Mouse (Mus musculus) neural tube, embryonic 14.5 days (tissue): ENCODE results near the gene Sugct. TPM values are rescaled to one million over a fixed set of nuclear protein-coding genes. Genes with fewer than 3 reads are reported as not detected.

Source experiments
- ATAC-seq: fragments of 200-750 bp; cut with Nextera tagmentation; 2 replicates; pipeline ENCODE4 v1.8.0; 2017; ENCODE audit warnings: low read depth, mild to moderate bottlenecking, moderate TSS enrichment, moderate library complexity
- H3K27ac ChIP-seq: fragments of 300-500 bp; sonication (generic); 2 replicates; pipeline ENCODE4 v1.5.1; 2014; ENCODE audit warnings: low read depth, mild to moderate bottlenecking, control low read depth, low read length, moderate library complexity, mixed read lengths
- H3K27me3 ChIP-seq: fragments of 300-500 bp; sonication (generic); 2 replicates; pipeline ENCODE4 v1.6.1; 2014; ENCODE audit warnings: low read length; ENCODE audit not compliant: control insufficient read depth, insufficient read depth
- H3K36me3 ChIP-seq: fragments of 300-500 bp; sonication (generic); 2 replicates; pipeline ENCODE4 v1.6.1; 2014; ENCODE audit warnings: low read length, mixed read lengths; ENCODE audit not compliant: control insufficient read depth, insufficient read depth
- H3K4me1 ChIP-seq: fragments of 300-500 bp; sonication (generic); 2 replicates; pipeline ENCODE4 v1.6.1; 2014; ENCODE audit warnings: low read length; ENCODE audit not compliant: control insufficient read depth, insufficient read depth
- H3K4me2 ChIP-seq: fragments of 300-500 bp; sonication (generic); 2 replicates; pipeline ENCODE4 v1.6.1; 2014; ENCODE audit warnings: mild to moderate bottlenecking, low read depth, low read length, control low read depth
- H3K4me3 ChIP-seq: fragments of 300-500 bp; sonication (generic); 2 replicates; pipeline ENCODE4 v1.5.1; 2014; ENCODE audit warnings: low read depth, low read length, control low read depth, mixed read lengths
- H3K9ac ChIP-seq: fragments of 300-500 bp; sonication (generic); replicated peaks from 2 replicates; pipeline ENCODE4 v1.6.1; 2014; ENCODE audit warnings: low read depth, mild to moderate bottlenecking, control low read depth, low read length, mixed read lengths
- H3K9me3 ChIP-seq: fragments of 300-500 bp; sonication (generic); 2 replicates; pipeline ENCODE4 v1.6.1; 2016; ENCODE audit warnings: low read length; ENCODE audit not compliant: control insufficient read depth
- WGBS: fragments of 180-500 bp; shearing (Covaris S2); extraction: QIAGEN DNeasy Blood & Tissue Kit; methylation state at CpG from one replicate; pipeline ENCODE4 v1.1.7; 2014; 5-methylcytosine and 5-hydroxymethylcytosine counted together
- polyA plus RNA-seq: library from polyadenylated mRNA; unstranded; fragments of >200 nt; fragmentation: Nextera tagmentation; extraction: Ambion mirVana; gene quantifications from 2 replicates; pipeline ENCODE4 v1.2.1, GENCODE M21; 2014

Gene Sugct
- polyA plus RNA-seq, 1 experiment from 2014 or later = 2.2 TPM

DNA sequence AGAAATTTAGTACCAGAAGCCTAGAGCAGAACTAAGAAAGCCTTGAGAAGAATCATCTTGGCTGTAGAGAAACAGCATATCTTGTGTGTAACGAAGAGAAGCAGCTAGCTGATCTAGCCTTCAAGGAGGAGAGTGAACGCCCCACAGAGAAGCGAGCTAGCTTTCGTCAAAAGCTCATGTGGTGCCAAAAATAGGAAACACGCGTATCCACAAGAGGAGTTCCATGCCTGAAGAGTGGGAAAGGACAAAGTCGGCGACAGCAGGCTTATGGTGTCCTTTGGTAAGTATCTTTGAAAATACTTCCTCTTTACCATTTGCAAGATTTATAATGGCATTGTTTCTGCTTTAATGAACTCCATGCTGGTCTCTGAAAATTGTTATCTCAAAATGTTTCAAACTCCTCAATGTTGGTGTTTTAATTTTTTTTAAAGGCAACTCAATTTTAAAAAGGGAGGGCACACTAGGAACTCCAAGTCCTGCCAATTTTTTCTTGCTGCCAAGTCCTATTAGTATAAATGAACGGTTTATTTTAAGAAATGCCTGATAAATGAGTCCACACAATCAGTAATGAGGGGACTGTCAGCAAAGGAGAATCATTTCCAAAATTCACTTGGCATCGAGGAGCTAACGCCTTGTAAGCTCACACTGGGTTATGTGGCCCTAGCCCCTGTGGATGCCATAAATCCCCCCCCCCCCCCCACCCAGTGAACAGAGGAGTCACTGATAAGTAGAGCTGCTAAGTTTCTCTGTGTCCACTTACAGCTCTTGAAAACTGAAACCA lies 757.7 kb downstream of the Sugct start:
- no peaks in the 10 kb centered on the region for H3K4me1 ChIP-seq
- no peak overlapping the region for H3K9ac ChIP-seq
- H3K27me3 ChIP-seq = no peaks in the 10 kb centered on the region
- ATAC-seq = no peak
- no peaks in the 10 kb centered on the region for H3K9me3 ChIP-seq
- H3K27ac ChIP-seq = no peak overlapping the region
- no peak overlapping the region for H3K4me2 ChIP-seq
- no peaks in the 10 kb centered on the region for H3K36me3 ChIP-seq
- WGBS = 86% methylated on average over 11 of the region's 11 CpGs
- no peak overlapping the region for H3K4me3 ChIP-seq

DNA sequence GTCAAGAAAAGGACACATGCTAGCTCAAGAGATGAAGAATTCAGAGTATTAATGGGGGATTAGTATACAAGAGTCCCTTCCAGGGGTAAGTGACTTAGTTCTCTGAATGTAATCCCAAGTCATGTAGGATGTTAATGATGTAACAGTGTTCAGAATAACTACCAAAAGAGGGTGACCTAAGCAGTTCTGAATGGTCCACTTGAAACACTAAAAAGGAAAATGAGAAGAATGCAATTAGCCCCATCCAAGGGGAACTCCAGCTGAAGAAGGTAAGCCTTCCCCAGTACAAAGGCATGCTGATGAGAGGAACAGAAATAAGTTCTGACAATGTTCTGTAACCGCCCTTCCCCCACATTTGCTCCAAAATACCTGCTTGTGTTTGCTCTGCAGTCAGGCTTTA lies 760.3 kb downstream of the Sugct start:
- H3K4me2 ChIP-seq = no peak overlapping the region

DNA sequence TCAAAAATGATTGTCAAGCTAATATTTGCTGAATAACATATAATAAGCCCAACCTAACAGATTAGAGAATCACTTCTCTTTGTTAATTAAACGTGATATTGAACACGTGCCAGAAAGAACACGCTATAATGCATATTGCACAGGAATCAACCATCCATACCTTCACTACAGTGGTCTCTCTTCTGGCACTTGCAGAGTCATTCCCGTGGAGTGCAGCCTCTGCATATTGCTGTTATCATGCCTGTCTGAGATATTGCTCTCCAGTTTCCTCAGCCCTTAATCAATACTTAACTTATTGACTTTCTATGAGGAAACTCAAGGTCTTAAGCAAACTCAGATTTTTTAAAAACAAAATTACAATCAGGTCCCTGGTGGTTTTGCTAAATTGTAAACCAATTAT lies 761.8 kb downstream of the Sugct start:
- no peaks in the 10 kb centered on the region for H3K9me3 ChIP-seq
- no peak overlapping the region for H3K9ac ChIP-seq
- no peaks in the 10 kb centered on the region for H3K27me3 ChIP-seq
- 87% methylated on average over 4 of the region's 4 CpGs for WGBS
- H3K4me3 ChIP-seq = no peak overlapping the region
- no peaks in the 10 kb centered on the region for H3K36me3 ChIP-seq
- H3K4me2 ChIP-seq = no peak overlapping the region
- no peak for ATAC-seq
- no peak overlapping the region for H3K27ac ChIP-seq
- H3K4me1 ChIP-seq = no peaks in the 10 kb centered on the region

More for the DNA sequence above, 760.3 kb downstream of the Sugct start:
- H3K4me3 ChIP-seq = no peak overlapping the region
- ATAC-seq = no peak
- H3K27ac ChIP-seq = no peak overlapping the region
- no peaks in the 10 kb centered on the region for H3K9me3 ChIP-seq
- H3K36me3 ChIP-seq = no peaks in the 10 kb centered on the region
- H3K4me1 ChIP-seq = no peaks in the 10 kb centered on the region
- WGBS = 94% methylated on average over 1 of the region's 1 CpGs
- no peak overlapping the region for H3K9ac ChIP-seq
- no peaks in the 10 kb centered on the region for H3K27me3 ChIP-seq

DNA sequence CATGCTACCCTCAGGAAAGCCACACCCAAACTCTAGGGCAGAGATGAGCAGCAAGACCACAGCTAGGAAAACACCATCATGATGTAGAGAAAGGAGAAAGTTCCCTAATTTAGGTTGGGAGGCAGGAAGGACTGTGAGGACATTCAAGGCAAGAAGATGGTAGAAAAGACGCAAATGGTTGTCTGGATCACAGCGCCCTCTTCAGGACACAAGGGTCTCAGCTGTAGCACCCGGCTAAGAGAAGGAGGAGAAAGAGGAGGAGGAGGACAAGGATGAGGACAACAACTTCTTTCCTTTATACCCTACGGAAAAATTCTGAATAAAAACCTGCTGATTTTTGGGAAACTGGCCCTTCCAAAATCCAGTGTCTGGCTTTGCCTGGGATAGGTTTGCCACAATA lies 774.0 kb downstream of the Sugct start:
- no peak overlapping the region for H3K27ac ChIP-seq
- ATAC-seq = no peak
- H3K4me1 ChIP-seq = no peaks in the 10 kb centered on the region
- no peaks in the 10 kb centered on the region for H3K9me3 ChIP-seq
- no peaks in the 10 kb centered on the region for H3K36me3 ChIP-seq
- H3K27me3 ChIP-seq = no peaks in the 10 kb centered on the region
- no peak overlapping the region for H3K9ac ChIP-seq
- no peak overlapping the region for H3K4me2 ChIP-seq
- WGBS = 39% methylated on average over 4 of the region's 4 CpGs
- H3K4me3 ChIP-seq = no peak overlapping the region

DNA sequence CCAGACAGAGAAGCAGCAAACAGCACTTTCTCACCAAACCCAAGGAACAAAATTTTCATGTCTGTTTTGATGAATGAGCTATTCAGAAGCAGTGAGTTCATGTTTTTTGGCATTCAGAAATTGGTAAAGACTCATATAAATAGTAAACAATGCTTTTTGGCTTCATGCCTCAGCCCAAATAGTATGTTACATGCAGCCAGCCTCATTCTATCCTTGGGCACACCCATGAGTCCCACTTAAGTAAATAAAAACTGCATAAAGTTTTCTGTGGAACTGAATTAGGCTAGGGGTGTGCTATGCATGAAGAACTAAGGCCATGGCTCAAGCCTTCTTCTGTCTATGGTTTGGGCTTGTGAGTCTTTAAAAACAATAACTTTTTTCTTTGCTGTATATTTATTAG lies 779.7 kb downstream of the Sugct start:
- no peak overlapping the region for H3K9ac ChIP-seq
- no peak overlapping the region for H3K4me2 ChIP-seq
- no peaks in the 10 kb centered on the region for H3K27me3 ChIP-seq
- ATAC-seq = no peak
- no peaks in the 10 kb centered on the region for H3K4me1 ChIP-seq
- no peak overlapping the region for H3K27ac ChIP-seq
- H3K9me3 ChIP-seq = no peaks in the 10 kb centered on the region
- no peak overlapping the region for H3K4me3 ChIP-seq
- H3K36me3 ChIP-seq = no peaks in the 10 kb centered on the region

DNA sequence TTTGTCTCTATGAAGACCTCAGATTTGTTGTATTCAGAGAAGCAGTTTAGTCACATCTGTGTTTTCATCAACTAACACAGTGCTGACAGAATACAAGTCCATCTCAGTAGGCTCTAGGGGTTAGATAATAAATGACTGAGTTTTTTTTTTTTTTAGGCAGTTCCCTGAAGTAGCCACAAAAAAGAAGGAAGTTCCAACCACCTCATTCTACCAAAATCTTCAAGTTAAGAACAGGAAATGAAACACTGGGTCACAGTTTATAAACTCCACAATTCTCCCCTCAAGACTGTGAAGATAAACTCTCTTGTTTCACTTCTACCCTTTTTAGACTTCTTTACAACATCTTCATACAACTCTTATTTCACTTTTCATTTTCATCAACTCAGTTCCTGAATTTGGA lies 783.1 kb downstream of the Sugct start:
- no peak overlapping the region for H3K9ac ChIP-seq
- no peaks in the 10 kb centered on the region for H3K9me3 ChIP-seq
- no peaks in the 10 kb centered on the region for H3K36me3 ChIP-seq
- H3K27ac ChIP-seq = no peak overlapping the region
- no peak for ATAC-seq
- H3K4me1 ChIP-seq = no peaks in the 10 kb centered on the region
- H3K4me3 ChIP-seq = no peak overlapping the region
- no peak overlapping the region for H3K4me2 ChIP-seq
- H3K27me3 ChIP-seq = no peaks in the 10 kb centered on the region

DNA sequence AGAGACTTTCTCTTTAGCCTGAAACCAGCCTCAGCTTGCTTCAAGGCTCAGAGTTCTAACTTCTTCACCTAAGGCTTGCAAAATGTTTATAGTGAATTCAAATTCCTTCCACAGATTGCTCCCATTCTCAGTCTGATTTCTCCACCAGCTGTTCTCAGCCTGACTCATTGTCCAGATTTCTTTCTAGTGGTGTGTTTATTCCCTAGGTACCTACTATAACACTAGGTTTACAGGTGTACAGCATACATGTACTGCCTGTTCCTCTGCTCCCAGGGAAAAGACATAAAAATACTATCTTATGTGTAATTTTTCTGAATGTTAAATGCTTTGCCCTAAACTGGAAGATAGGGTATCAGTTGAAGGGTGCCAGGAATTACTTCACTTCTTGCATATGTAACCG lies 788.4 kb downstream of the Sugct start:
- H3K4me2 ChIP-seq = no peak overlapping the region
- 93% methylated on average over 1 of the region's 1 CpGs for WGBS
- no peak for ATAC-seq
- H3K4me3 ChIP-seq = no peak overlapping the region
- no peaks in the 10 kb centered on the region for H3K9me3 ChIP-seq
- H3K36me3 ChIP-seq = no peaks in the 10 kb centered on the region
- H3K9ac ChIP-seq = no peak overlapping the region
- no peaks in the 10 kb centered on the region for H3K4me1 ChIP-seq
- no peaks in the 10 kb centered on the region for H3K27me3 ChIP-seq
- H3K27ac ChIP-seq = no peak overlapping the region

DNA sequence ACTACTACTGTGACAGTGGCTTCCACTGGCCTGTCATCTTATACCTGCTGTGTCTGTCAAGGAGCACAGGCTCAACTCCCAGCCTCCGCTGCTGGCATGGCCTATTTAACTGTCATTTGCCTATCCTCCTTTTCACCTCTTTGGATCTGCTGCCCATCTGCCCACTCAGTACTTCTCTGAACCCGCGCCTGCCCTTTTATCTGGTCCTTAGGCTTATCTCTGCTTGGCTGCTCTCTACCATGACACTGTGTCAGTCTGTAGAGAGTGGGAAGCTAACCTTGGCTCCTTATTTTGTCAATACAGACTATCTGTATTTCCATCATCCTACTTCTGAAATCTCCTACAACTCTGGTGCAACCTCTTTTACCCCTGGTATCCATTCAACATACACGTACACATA lies 793.9 kb downstream of the Sugct start:
- Histone ChIP-seq H3K27ac (no peak overlapping the region), H3K9ac (no peak overlapping the region), H3K27me3 (no peaks in the 10 kb centered on the region), H3K4me1 (no peaks in the 10 kb centered on the region), H3K4me3 (no peak overlapping the region), H3K9me3 (no peaks in the 10 kb centered on the region), H3K36me3 (no peaks in the 10 kb centered on the region), H3K4me2 (no peak overlapping the region)
- no peak for ATAC-seq
- 90% methylated on average over 4 of the region's 4 CpGs for WGBS

DNA sequence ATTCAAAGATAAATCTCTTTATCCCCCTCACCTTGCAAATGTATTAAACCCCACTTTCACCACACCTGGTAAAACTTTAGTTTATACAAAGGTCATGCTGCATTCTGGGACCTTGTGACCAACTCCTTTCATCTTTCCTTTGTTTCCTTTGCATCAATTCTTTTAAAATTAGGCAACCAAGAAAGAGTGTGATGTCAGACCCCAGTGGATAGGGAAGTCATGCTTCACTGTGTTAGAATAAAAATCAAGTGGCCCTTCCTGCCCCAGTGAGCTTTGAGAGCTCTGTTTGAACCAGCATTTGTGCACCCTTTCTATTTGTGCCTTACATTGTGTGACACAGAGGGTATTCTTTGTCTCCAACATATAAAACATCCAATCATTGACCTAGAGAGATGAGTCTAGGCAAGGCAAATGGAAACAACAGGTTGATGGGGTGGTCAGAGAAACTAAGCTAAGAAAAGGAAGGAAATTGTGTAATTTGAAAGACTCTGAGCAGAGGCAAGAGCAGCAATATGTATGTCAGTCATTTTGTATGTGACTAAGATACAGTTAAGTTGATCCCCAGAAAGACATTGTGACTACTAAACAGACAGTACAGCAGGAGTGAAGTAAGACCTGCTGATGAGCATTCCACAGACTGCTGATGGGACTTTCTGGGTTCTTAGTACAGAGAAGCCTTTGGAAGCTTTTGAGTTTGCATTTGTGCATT lies 797.1 kb downstream of the Sugct start:
- H3K4me1 ChIP-seq = no peaks in the 10 kb centered on the region
- H3K9me3 ChIP-seq = no peaks in the 10 kb centered on the region
- no peak overlapping the region for H3K27ac ChIP-seq
- no peak overlapping the region for H3K4me3 ChIP-seq
- H3K36me3 ChIP-seq = no peaks in the 10 kb centered on the region
- no peaks in the 10 kb centered on the region for H3K27me3 ChIP-seq
- no peak for ATAC-seq
- no peak overlapping the region for H3K9ac ChIP-seq
- no peak overlapping the region for H3K4me2 ChIP-seq
